Mouse (Mus musculus): ENCODE data around the gene Phospho1.

DNA sequence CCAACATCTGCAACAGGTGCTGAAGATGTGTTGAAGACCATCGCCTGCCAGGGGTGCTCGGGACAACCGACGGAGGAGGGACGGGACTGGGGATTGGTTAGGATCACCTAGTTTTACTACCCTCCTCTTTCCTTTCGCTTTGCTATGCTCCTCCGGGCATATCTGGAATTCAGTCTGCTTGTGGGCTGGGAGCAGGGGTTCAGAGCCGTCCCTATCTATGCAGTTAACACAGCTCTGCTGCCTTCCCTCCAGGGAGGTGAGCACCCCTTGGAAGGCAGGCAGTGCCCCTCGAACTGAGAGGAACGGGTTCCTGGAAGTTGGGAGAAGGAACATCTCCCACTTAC is 6.9 kb downstream of the Phospho1 start:
- TF ChIP-seq CTCF (conservative IDR thresholded peaks at IDR 0.05; ENCODE audit: low read length), result no peak
- no peak for TF ChIP-seq POU5F1 (IDR thresholded peaks at IDR 0.05; ENCODE audit: borderline replicate concordance, low read length)
- TF ChIP-seq NANOG (IDR thresholded peaks at IDR 0.05; ENCODE audit: borderline replicate concordance, low read length), result no peak

Measured in E14TG2a.4 (cell line).